Mouse (Mus musculus): ENCODE measurements around the gene Map1s.

- TF ChIP-seq POLR2A (IDR thresholded peaks at IDR 0.05; ENCODE audit: low read depth, low read length) (no peak), CTCF (IDR thresholded peaks at IDR 0.05; ENCODE audit: extremely low read depth, insufficient read depth, insufficient read length, insufficient replicate concordance) (no peak)
Observed at GRCm38 (mm10) chr8:70868559-70869198, 37.1 kb upstream of the Map1s start.

Measured in spleen, adult 2 months (tissue).